Mouse (Mus musculus) CH12.LX (cell line): ENCODE results near the gene Usp19. TPM values are rescaled to one million over a fixed set of nuclear protein-coding genes. Genes with fewer than 3 reads are reported as not detected.

Source experiments
- DNase-seq: peaks from one replicate; pipeline ENCODE4 v3.0.0-alpha.2; 2013; ENCODE audit errors: extremely low read depth
- H3K27ac ChIP-seq: 2 replicates; pipeline ENCODE4 v1.5.1; 2012; ENCODE audit warnings: low read depth, mild to moderate bottlenecking, control low read depth, moderate library complexity; ENCODE audit not compliant: insufficient read depth
- H3K27me3 ChIP-seq: replicated peaks from 2 replicates; pipeline ENCODE3; 2012; ENCODE audit warnings: inconsistent platforms
- H3K36me3 ChIP-seq, 2 experiments: replicated peaks in 1 of 2; 2 replicates each; pipeline versions ENCODE3 to v1.6.1; 2012; ENCODE audit warnings: inconsistent platforms in 1 of 2, low read length in 1 of 2, mild to moderate bottlenecking in 1 of 2, mixed read lengths in 1 of 2, moderate library complexity in 1 of 2; ENCODE audit not compliant: control insufficient read depth in 1 of 2, insufficient read depth in 1 of 2
- H3K4me1 ChIP-seq, 2 experiments: 2 replicates each; pipeline ENCODE4 v1.6.1; 2012; ENCODE audit warnings: inconsistent platforms in 1 of 2, moderate library complexity in 1 of 2; ENCODE audit not compliant: insufficient read depth in 2 of 2, control insufficient read depth in 1 of 2
- H3K4me2 ChIP-seq: 2 replicates; pipeline ENCODE4 v1.6.1; 2012; ENCODE audit warnings: low read depth, mild to moderate bottlenecking, control low read depth; ENCODE audit not compliant: poor library complexity, insufficient read depth, severe bottlenecking
- H3K4me3 ChIP-seq, 3 experiments: fragments of 150-350 bp in 1 of 3; sonication (generic) in 1 of 3; replicated peaks in 1 of 3; 2 replicates each; pipeline versions ENCODE3 to v1.5.1; 2011 to 2012; ENCODE audit warnings: low read depth in 2 of 3, low read length in 2 of 3, mild to moderate bottlenecking in 2 of 3, moderate library complexity in 2 of 3, control low read depth in 1 of 3, improper control_type of control experiment in 1 of 3, inconsistent platforms in 1 of 3, mixed read lengths in 1 of 3; ENCODE audit not compliant: poor library complexity in 1 of 3
- H3K79me2 ChIP-seq: replicated peaks from 2 replicates; pipeline ENCODE4 v1.6.1; 2012; ENCODE audit warnings: mild to moderate bottlenecking, moderate library complexity; ENCODE audit not compliant: control insufficient read depth, poor library complexity, insufficient read depth, severe bottlenecking; ENCODE audit errors: extremely low read depth
- H3K9ac ChIP-seq: 2 replicates; pipeline ENCODE4 v1.6.1; 2012; ENCODE audit warnings: low read depth, mild to moderate bottlenecking, control low read depth, moderate library complexity; ENCODE audit not compliant: insufficient read depth
- H3K9me3 ChIP-seq: replicated peaks from 2 replicates; pipeline ENCODE3; 2012; ENCODE audit warnings: low read length, inconsistent platforms, mixed read lengths
- BHLHE40 ChIP-seq: IDR thresholded peaks from 2 replicates; pipeline ENCODE4 v1.6.1; 2011; ENCODE audit warnings: mild to moderate bottlenecking, low read depth, low read length, improper control_type of control experiment
- CHD1 ChIP-seq: IDR thresholded peaks from 2 replicates; pipeline ENCODE4 v1.6.1; 2012; ENCODE audit warnings: low read depth, low read length, improper control_type of control experiment, inconsistent platforms
- CHD2 ChIP-seq: IDR thresholded peaks from 2 replicates; pipeline ENCODE4 v1.6.1; 2011; ENCODE audit warnings: low read length, improper control_type of control experiment
- E2F4 ChIP-seq: IDR thresholded peaks from 2 replicates; pipeline ENCODE4 v1.6.1; 2011; ENCODE audit warnings: low read depth, low read length, improper control_type of control experiment; ENCODE audit not compliant: insufficient replicate concordance
- ELF1 ChIP-seq: IDR thresholded peaks from 2 replicates; pipeline ENCODE4 v1.6.1; 2014; ENCODE audit warnings: low read depth, mild to moderate bottlenecking, inconsistent platforms, low read length, improper control_type of control experiment
- ETS1 ChIP-seq: conservative IDR thresholded peaks from 2 replicates; pipeline ENCODE4 v1.6.1; 2012; ENCODE audit warnings: low read depth, mild to moderate bottlenecking, inconsistent platforms, low read length, improper control_type of control experiment, moderate library complexity
- GABPA ChIP-seq: IDR thresholded peaks from 2 replicates; pipeline ENCODE4 v1.6.1; 2012; ENCODE audit warnings: low read depth, low read length, improper control_type of control experiment, inconsistent platforms; ENCODE audit not compliant: insufficient replicate concordance
- IRF4 ChIP-seq: IDR thresholded peaks from 2 replicates; pipeline ENCODE4 v1.6.1; 2014; ENCODE audit warnings: low read depth, mild to moderate bottlenecking, inconsistent platforms, low read length, improper control_type of control experiment
- MAFK ChIP-seq: IDR thresholded peaks from 2 replicates; pipeline ENCODE4 v1.6.1; 2011; ENCODE audit warnings: low read length, improper control_type of control experiment; ENCODE audit not compliant: insufficient replicate concordance
- MYC ChIP-seq: IDR thresholded peaks from 2 replicates; pipeline ENCODE4 v1.6.1; 2011; ENCODE audit warnings: low read depth, mild to moderate bottlenecking, improper control_type of control experiment, low read length
- PAX5 ChIP-seq: IDR thresholded peaks from 2 replicates; pipeline ENCODE4 v1.6.1; 2012; ENCODE audit warnings: low read length, inconsistent platforms, mixed read lengths
- POLR2A ChIP-seq: IDR thresholded peaks from 2 replicates; pipeline ENCODE4 v1.6.1; 2011; ENCODE audit warnings: low read depth, mild to moderate bottlenecking, improper control_type of control experiment, low read length
- RAD21 ChIP-seq: IDR thresholded peaks from 2 replicates; pipeline ENCODE4 v1.6.1; 2011; ENCODE audit warnings: low read depth, mild to moderate bottlenecking, low read length, improper control_type of control experiment, moderate library complexity
- SMC3 ChIP-seq: IDR thresholded peaks from 2 replicates; pipeline ENCODE4 v1.6.1; 2011; ENCODE audit warnings: low read depth, low read length, improper control_type of control experiment
- TBP ChIP-seq: conservative IDR thresholded peaks from 2 replicates; pipeline ENCODE4 v1.6.1; 2011; ENCODE audit warnings: low read depth, low read length, improper control_type of control experiment
- TCF12 ChIP-seq: IDR thresholded peaks from 2 replicates; pipeline ENCODE4 v1.6.1; 2014; ENCODE audit warnings: low read depth, mild to moderate bottlenecking, inconsistent platforms, low read length, improper control_type of control experiment
- UBTF ChIP-seq: IDR thresholded peaks from 2 replicates; pipeline ENCODE4 v1.6.1; 2012; ENCODE audit warnings: low read depth, mild to moderate bottlenecking, inconsistent platforms, low read length, improper control_type of control experiment, moderate library complexity
- USF1 ChIP-seq: IDR thresholded peaks from 2 replicates; pipeline ENCODE4 v1.6.1; 2014; ENCODE audit warnings: low read depth, mild to moderate bottlenecking, inconsistent platforms, low read length, improper control_type of control experiment
- USF2 ChIP-seq: conservative IDR thresholded peaks from 2 replicates; pipeline ENCODE4 v1.6.1; 2011; ENCODE audit warnings: low read depth, low read length, improper control_type of control experiment
- ZKSCAN1 ChIP-seq: IDR thresholded peaks from 2 replicates; pipeline ENCODE4 v1.6.1; 2012; ENCODE audit warnings: low read depth, inconsistent platforms, low read length, improper control_type of control experiment, borderline replicate concordance
- ZMIZ1 ChIP-seq: IDR thresholded peaks from 2 replicates; pipeline ENCODE4 v1.6.1; 2012; ENCODE audit warnings: low read depth, mild to moderate bottlenecking, inconsistent platforms, low read length, improper control_type of control experiment
- dilution Hi-C: fragments of 300-500 bp; cut with MboI; formaldehyde crosslinking; loops from 2 replicates; pipeline ENCODE4 v1.14.3; 2020; ENCODE audit warnings: low sequenced_read_pairs; ENCODE audit not compliant: extremely low pct_unique_long_range_greater_than_20kb, extremely low pct_ligation_motif_present
- in situ Hi-C: fragments of 300-500 bp; cut with MboI; formaldehyde crosslinking; loops from 3 replicates; pipeline ENCODE4 v1.14.3; 2019; ENCODE audit warnings: low sequenced_read_pairs, low pct_ligation_motif_present, low pct_unique_long_range_greater_than_20kb, mixed read lengths
- polyA plus RNA-seq: library from polyadenylated mRNA; unstranded; fragments of >175 nt; gene quantifications from 2 replicates; pipeline ENCODE4 v1.2.1, GENCODE M21; 2012; ENCODE audit warnings: low read depth; ENCODE audit not compliant: insufficient read length
- total RNA-seq, 2 experiments: library from RNA; depleted of rRNA; stranded (reverse); fragments of 300-350 nt in 1 of 2; fragments of >200 nt in 1 of 2; gene quantifications; 2 replicates each; pipeline ENCODE4 v1.2.3; 2012 to 2014

Gene Usp19
- total and polyA plus RNA-seq, 3 experiments, result 36.5 to 106 (median 69.9) TPM

GRCm38 (mm10) chr9:108466219-108466618 is 24.2 kb upstream of the Usp19 start:
- H3K4me2 ChIP-seq, result no peak overlapping the region

DNA sequence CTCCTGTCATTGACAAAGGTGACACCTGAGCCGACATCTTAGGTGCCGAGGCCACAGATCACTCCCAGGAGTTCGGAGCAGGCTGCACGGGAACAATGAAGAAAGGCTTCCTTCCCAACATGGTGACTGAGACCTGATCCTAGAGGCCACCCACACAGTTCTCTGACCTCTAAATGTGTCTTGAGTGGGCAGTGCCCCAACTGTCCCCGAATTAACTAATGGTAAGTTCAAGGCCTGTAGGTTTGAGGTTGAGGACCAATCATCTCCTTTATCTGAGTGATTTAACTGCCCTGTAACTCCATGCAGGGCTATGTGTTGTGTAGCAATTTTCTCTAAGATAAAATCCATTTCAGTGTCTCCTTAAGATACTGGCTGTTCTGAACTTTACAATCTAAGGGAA is 21.0 kb upstream of the Usp19 start:
- Histone ChIP-seq H3K36me3 (peaks cover 4 to 22% of the 10 kb centered on the region in 2 experiments), H3K27me3 (no peaks in the 10 kb centered on the region), H3K79me2 (no peaks in the 10 kb centered on the region), H3K4me3 (no peak overlapping the region), H3K4me1 (no peaks in the 10 kb centered on the region)
- DNase-seq, result no peak
- TF ChIP-seq RAD21, result no peak
- TF ChIP-seq TCF12, result no peak
- TF ChIP-seq USF2, result no peak
- no peak for TF ChIP-seq POLR2A
- TF ChIP-seq MAFK, result no peak
- TF ChIP-seq E2F4, result no peak
- no peak for TF ChIP-seq USF1
- TF ChIP-seq ZMIZ1, result no peak
- TF ChIP-seq CHD2, result no peak
- TF ChIP-seq BHLHE40, result no peak
- no peak for TF ChIP-seq UBTF
- TF ChIP-seq IRF4, result no peak
- TF ChIP-seq ETS1, result no peak
- no peak for TF ChIP-seq ELF1
- no peak for TF ChIP-seq TBP
- TF ChIP-seq SMC3, result no peak
- TF ChIP-seq MYC, result no peak
- no peak for TF ChIP-seq ZKSCAN1
- TF ChIP-seq, all 38 proteins: peak for 0
- H3K27ac ChIP-seq, result no peak overlapping the region
- H3K4me2 ChIP-seq, result no peak overlapping the region
- in situ Hi-C loops, result no loop called here
- H3K9ac ChIP-seq, result no peak overlapping the region
- dilution Hi-C loops, result no loop called here
- H3K9me3 ChIP-seq, result no peaks in the 10 kb centered on the region

More at GRCm38 (mm10) chr9:108466219-108466618, 24.2 kb upstream of the Usp19 start:
- H3K4me1 ChIP-seq, result peaks cover 5 to 13% of the 10 kb centered on the region in 2 experiments
- DNase-seq, result no peak
- in situ Hi-C loops (no loop called here), dilution Hi-C loops (no loop called here)
- H3K9ac ChIP-seq, result no peak overlapping the region
- no peak overlapping the region for H3K4me3 ChIP-seq
- no peak overlapping the region for H3K27ac ChIP-seq
- H3K27me3 ChIP-seq, result no peaks in the 10 kb centered on the region
- no peaks in the 10 kb centered on the region for H3K9me3 ChIP-seq
- TF ChIP-seq GABPA, result no peak
- TF ChIP-seq CHD1, result no peak
- no peak for TF ChIP-seq PAX5
- no peak for TF ChIP-seq USF1
- TF ChIP-seq SMC3, result no peak
- no peak for TF ChIP-seq ZMIZ1
- no peak for TF ChIP-seq BHLHE40
- no peak for TF ChIP-seq POLR2A
- peaks cover 14% of the 10 kb centered on the region for H3K79me2 ChIP-seq
- H3K36me3 ChIP-seq, result peaks cover 19 to 49% of the 10 kb centered on the region in 2 experiments
